Mouse (Mus musculus) ovary, adult 18-20 months (tissue): ENCODE data around the gene Plxnb2.
A peak's percentile ranks its signal among the peaks of the same experiment; 100 is the strongest.

ENCODE experiments used
- DNase-seq: peaks from one replicate; pipeline ENCODE4 v3.0.0; 2022; ENCODE audit warnings: low spot score, mixed read lengths

Plxnb2 gene

GRCm38 (mm10) chr15:89179630-89179964 lies 991 bp downstream of the Plxnb2 start:
- no peak for DNase-seq

GRCm38 (mm10) chr15:89178954-89179629 lies 1.5 kb downstream of the Plxnb2 start:
- DNase-seq: peak; percentile 83

- no peak for DNase-seq
These were observed 2.2 kb downstream of the Plxnb2 start for GRCm38 (mm10) chr15:89178260-89178860.

GRCm38 (mm10) chr15:89177576-89178259 lies 2.9 kb downstream of the Plxnb2 start:
- no peak for DNase-seq

- DNase-seq: peak; percentile 70
These were observed 3.5 kb downstream of the Plxnb2 start for GRCm38 (mm10) chr15:89177121-89177520.

- DNase-seq: no peak
These were observed 5.0 kb downstream of the Plxnb2 start for GRCm38 (mm10) chr15:89175411-89176155.

GRCm38 (mm10) chr15:89174889-89175339 lies 5.7 kb downstream of the Plxnb2 start:
- DNase-seq: no peak

GRCm38 (mm10) chr15:89173906-89174214 lies 6.7 kb downstream of the Plxnb2 start:
- peak; percentile 61 for DNase-seq

- DNase-seq: no peak
These were observed 7.3 kb downstream of the Plxnb2 start for GRCm38 (mm10) chr15:89173024-89173905.

GRCm38 (mm10) chr15:89172276-89172935 lies 8.2 kb downstream of the Plxnb2 start:
- DNase-seq: no peak

GRCm38 (mm10) chr15:89171526-89172051 lies 9.0 kb downstream of the Plxnb2 start:
- no peak for DNase-seq

- no peak for DNase-seq
These were observed 10.5 kb downstream of the Plxnb2 start for GRCm38 (mm10) chr15:89170102-89170501.

- DNase-seq: peak; percentile 71
These were observed 11.2 kb downstream of the Plxnb2 start for GRCm38 (mm10) chr15:89169431-89169830.

- no peak for DNase-seq
These were observed 11.7 kb downstream of the Plxnb2 start for GRCm38 (mm10) chr15:89168922-89169321.

GRCm38 (mm10) chr15:89165478-89165877 lies 15.1 kb downstream of the Plxnb2 start:
- no peak for DNase-seq

- no peak for DNase-seq
These were observed 19.2 kb downstream of the Plxnb2 start for GRCm38 (mm10) chr15:89161397-89161796.

GRCm38 (mm10) chr15:89158516-89158915 lies 22.1 kb downstream of the Plxnb2 start:
- DNase-seq: no peak

- no peak for DNase-seq
These were observed 22.6 kb downstream of the Plxnb2 start for GRCm38 (mm10) chr15:89157954-89158353.

- no peak for DNase-seq
These were observed 28.3 kb downstream of the Plxnb2 start for GRCm38 (mm10) chr15:89152312-89152711.

GRCm38 (mm10) chr15:89150041-89150390 lies 30.6 kb downstream of the Plxnb2 start:
- no peak for DNase-seq
